Mouse (Mus musculus): ENCODE measurements around the gene Gm21885.

Gm21885 gene

DNA sequence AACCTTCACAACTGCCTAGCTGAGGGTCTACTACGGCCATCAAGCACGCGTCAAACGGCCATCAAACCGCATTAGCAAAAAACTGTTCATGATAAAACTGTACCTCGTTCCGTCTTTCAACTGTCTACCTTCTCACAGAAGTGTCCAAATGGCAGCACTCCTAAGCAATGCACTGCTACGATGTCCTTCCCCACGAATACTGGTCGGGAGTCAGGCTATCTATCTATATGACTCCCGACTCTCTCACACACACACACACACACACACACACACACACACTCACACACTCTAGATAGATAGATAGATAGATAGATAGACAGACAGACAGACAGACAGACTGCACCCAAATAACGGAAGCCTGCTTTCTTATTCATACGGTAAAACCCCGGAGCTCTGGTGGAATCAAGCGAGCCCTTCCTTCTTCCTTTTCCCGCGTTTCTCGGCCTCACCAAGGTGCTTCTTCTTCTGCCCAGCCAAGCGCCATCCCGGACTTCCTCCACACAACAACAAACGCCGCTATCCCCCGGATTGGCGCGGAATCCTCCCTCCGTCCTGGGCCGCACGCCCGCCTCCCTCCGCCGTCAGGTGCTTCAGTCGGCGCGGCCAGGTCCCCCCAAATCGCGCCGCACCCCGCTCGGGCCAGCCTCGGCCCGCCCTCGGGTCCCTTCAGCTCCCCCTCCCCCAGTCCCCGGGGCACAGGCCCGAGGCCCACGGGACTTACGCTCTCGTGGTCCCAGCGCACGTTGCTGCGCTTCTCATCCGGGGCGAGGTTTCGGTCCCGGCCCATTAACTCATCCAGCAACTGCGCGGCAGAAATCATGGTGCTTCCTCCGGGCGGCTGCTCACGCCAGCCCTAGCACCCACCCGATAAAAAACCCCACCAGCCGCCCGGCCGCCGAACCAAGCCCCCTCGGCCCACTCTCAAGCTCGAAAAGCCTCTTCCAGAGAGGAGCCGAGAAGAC is 39.6 kb downstream of the Gm21885 start:
- DNase-seq = no peak

DNA sequence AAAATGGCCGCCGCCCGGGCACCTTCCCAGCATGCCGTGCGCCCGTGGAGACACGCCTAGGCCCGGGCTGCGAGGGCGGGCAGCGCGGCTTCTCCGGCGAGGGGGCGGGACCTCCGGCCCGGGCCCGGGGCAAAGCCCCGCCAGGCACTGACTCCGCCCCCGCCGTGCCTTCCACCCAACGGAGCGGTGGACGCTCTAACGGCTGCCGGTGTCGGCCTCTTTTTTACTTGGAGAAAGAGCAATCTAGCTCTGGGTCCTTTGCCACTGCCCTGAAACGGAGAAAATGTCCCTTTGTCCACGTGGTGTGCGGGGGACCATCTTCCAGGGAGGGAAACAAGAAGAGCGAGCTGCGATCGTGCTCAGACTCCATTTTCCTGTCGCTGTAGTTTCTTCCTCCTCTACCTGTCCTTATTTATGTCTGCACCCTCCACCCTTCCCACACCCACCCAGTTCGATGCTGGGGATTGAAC is 40.3 kb downstream of the Gm21885 start, which contains the start of gene Luc7l3:
Gene Luc7l3 (minus strand): TSS at position 58 of the 470 bp plus-strand sequence.
- DNase-seq = peak; percentile 96

DNA sequence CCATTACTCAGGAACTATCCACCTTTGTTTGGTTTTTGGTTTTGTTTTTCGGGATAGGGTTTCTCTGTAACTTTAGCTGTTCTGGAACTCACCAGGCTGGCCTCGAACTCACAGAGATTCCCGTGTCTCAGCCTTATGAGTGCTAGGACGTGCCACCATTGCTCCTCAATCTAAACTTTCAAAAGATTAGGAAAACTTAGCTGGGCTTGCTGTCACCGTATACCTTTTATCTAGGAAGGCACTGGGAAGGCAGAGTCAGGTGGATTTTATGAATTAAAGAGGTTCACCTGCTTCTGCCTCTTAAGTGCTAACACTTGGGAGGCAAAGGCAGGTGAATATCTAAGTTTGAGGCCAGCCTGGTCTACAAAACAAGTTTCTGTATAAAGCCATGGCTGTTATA is 41.0 kb downstream of the Gm21885 start:
- no peak for DNase-seq

DNA sequence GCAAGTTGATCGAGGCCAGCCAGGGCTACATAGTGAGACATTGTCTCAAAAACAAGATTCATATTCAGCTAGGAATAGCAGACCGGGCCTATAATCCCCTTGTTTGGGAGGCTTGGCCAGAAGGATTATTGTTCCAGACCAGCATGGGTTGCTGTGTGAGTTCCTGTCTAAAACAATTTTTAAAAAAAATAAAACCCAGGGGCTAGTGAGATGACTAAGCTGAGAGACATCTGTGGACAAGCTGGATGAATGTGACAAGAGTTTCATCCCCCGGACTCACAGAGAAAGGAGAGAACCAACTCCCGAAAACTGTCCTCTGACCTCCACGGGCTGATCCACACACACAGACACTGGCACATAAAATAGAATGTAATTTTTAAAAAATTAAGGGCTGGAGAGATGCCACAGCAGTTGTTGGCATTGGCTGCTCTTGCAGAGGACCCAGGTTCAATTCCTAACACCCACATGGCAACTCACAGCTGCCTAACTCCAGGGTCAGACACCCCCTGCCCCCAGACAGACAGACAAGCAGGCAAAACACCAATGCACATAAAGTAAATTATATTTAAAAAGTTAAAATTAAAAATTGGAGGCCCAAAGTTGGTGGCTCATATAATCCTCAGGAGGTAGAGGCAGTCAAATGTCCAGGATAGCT is 41.7 kb downstream of the Gm21885 start:
- DNase-seq = no peak

DNA sequence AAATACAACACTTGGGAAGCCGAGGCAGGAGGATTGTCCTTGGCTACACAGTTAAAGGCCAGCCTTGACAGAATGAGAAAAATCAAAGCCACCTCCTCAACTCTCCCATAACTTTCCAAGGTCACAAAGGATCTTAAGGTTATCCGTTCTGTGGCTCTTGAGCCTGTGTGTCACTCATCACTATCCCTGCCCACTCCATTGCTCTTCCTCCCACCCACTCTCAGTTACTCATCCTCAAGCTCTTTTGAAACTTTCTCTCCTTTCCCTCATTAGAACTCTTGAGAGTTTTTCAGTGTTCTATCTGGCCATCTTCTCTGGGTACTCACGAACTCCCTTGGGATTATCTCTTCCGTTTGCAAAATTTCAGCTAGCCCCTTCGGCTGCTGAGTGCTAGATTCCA is 42.9 kb downstream of the Gm21885 start:
- DNase-seq = no peak

DNA sequence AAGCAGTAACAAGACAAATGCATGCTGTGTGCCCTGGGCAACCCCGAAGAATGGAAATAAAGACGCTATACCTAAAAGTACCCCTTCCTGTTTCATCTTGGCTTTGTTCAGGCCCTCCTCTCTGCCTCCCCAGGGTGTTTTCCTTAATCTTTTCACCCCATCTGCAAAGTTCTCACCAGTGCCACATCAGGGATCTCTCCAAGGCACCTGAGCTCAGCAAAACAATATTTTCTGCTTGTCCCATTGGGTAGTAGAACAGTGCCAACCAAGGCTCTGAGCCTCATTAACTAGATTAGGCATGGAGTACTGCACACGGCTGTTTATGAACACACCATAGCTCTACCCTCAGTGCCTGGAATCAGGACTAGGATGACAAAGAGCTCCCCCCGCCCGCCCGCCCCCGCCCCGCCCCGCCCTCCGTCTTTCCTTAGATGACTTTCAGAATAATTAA is 45.3 kb downstream of the Gm21885 start:
- no peak for DNase-seq

DNA sequence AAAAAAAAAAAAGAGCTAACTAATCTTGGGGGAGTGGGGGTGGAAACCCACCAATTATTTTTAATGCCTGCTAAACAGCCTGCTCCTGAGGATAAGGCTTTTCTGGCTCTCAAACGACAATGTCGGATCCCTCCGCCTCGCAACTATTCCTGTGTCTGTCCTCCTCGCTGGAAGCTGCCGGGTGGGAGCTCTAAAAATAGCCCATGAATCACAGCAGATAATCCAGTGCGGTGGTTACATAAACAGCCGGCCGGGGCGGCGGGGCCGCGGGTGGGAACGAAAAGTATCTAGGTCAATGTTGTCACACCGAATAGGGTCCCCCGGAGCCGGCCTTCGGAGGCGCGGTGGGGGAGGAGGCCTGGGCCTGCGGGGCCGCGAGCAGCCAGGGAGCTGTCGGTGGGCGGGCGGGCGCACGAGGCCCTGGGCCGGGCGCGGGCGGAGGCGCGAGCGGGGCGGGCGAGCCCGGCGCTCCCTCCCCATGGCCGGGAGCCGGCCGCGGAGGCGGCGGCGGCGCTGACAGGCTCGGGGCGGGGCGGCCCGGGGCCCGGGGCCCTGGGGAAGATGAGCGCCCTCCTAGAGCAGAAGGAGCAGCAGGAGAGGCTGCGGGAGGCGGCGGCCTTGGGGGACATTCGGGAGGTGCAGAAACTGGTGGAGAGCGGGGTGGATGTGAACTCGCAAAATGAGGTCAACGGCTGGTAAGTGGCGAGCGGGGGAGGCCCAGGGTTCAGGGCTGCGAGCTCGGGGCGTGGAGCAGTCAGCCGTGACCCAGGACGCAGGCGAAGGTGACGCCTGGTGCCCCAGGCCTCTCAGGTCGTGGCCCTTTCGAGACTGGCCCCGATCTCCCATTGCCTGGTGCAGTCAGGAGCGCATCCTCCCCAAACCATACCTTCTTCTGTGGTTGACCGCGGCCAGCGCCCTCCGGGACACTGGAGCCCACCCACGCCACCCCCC is 46.3 kb downstream of the Gm21885 start, which contains the start of gene Ankrd40:
Gene Ankrd40 (plus strand): TSS at position 309 of the 951 bp plus-strand sequence.
- DNase-seq = peak; percentile 88

DNA sequence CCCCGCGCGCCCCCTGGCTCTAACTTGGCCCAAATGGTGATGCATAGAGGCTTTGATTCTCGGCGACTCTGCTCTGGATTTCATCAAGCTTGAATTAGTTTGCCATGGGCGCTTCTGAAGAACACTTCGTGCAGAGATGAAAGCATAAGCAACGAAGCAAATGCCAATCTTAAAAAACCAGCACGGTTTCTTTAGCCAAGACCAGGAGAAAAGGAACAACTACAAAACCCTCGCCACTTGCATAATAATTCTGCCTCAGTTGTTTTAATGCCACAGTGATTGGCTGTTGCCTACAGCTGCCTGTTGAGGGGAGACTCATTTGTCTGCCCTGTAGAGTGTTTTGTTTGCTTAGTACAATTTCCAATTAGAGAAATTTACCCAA is 47.0 kb downstream of the Gm21885 start:
- DNase-seq = no peak

DNA sequence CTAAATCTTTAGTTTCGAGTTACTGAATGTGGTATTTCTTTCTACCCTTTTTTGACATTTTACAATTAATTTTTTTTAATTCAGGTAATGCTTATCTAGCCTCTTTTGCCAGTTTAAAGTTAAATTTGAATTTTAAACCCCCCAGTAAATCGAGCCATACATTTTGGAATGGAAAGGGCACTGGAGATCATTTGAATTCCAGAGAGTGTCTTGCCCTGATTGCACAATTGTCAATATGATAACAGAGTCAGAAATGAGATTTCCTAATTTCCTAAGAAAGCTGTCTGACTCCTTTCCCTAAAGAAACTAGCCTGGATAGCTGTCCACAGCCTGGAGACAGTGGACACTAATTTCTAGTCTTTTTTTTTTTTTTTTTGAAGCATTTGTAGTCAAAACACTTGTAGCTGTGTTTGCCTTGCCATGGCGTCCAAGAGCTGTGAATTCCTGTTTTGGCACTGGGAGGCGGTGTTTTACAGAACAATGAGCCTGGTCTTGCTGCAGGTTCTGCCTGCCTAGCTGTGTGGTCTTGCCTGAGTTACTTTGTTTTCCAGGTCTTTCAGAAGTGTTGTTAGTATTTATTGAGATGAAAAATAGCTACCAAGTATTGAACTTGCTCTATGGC is 47.7 kb downstream of the Gm21885 start:
- DNase-seq = peak; percentile 53

DNA sequence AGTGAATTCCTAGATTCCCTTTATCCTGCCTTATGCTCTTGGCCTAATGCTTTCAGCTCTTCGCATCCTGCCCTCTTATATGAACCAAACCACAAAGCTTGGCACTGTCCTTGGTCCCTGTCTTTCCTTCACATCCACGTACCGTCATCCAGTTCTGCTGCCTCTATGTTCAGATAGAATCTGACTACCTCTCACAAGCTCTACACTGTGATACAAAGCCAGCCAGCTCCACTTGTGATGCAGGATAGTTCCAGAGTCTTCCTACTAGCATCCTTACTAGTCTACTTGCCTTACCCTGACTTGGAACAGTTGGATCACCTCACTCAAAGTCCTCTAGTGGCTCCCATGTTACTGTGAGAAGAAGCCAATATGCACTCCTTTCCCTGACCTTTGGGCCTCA is 48.5 kb downstream of the Gm21885 start:
- no peak for DNase-seq

DNA sequence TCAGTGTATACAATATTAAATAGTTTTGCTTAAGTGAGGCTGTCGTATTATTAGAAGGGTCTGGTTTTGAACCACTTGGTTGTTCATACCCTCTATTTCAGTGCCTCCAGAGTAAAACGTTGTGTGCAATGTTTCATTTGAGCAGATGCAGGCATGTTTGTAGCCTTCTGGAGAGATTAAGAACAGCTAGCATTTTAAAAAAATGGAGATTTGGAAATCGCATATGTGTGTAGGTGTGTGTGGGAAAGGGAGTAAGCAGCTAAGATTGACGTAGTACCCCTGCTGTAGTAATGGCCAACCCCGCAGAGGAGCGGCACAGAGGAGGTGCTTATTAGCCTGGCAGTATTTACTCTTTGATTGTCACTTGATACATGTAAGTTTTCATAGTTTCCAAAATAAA is 51.1 kb downstream of the Gm21885 start:
- no peak for DNase-seq

DNA sequence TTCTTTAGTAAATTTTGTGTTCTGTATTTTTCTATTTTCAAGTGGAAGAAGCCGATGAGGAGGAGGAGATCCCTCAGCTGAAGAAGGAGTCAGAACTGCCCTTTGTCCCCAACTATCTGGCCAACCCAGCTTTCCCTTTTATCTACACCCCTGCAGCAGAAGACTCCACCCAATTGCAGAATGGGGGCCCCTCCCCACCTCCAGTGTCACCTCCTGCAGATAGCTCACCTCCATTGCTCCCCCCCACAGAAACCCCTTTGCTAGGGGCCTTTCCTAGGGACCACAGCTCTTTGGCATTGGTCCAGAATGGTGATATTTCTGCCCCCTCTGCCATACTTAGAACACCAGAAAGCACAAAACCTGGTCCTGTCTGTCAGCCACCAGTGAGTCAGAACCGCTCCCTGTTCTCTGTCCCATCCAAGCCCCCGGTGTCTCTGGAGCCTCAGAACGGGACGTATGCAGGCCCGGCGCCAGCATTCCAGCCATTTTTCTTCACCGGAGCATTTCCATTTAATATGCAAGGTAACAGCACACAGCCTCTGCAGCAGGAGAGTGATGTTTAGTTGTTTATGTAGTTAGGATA is 52.8 kb downstream of the Gm21885 start:
- no peak for DNase-seq

Measured in thymus, postnatal 25 days (tissue).